Mouse (Mus musculus) telencephalon, adult 2 months (tissue): ENCODE results near the gene Abhd17c.
A peak's percentile ranks its signal among the peaks of the same experiment; 100 is the strongest.
"Not testable (repeated sequence)": the region's sequence is repeated elsewhere in the genome, so short reads cannot be mapped to it uniquely, and the experiment has no call there.

Source experiments
- DNase-seq: peaks from one replicate; pipeline ENCODE4 v3.0.0-alpha.2; 2011; ENCODE audit warnings: low read depth, low spot score

The Abhd17c gene

GRCm38 (mm10) chr7:84151001-84151959, at the start of gene Abhd17c:
Gene Abhd17c (minus strand): TSS chr7:84151893.
- DNase-seq = no peak

- no peak for DNase-seq
Measured at GRCm38 (mm10) chr7:84197208-84197860, 45.6 kb upstream of the Abhd17c start.

GRCm38 (mm10) chr7:84196221-84196620, 44.5 kb upstream of the Abhd17c start:
- DNase-seq = no peak

- DNase-seq = no peak
Measured at GRCm38 (mm10) chr7:84192256-84192655, 40.6 kb upstream of the Abhd17c start.

GRCm38 (mm10) chr7:84191476-84191875, 39.8 kb upstream of the Abhd17c start:
- DNase-seq = no peak

- no peak for DNase-seq
Measured at GRCm38 (mm10) chr7:84188196-84188595, 36.5 kb upstream of the Abhd17c start.

- DNase-seq = no peak
Measured at GRCm38 (mm10) chr7:84185196-84185595, 33.5 kb upstream of the Abhd17c start.

GRCm38 (mm10) chr7:84184703-84185102, 33.0 kb upstream of the Abhd17c start:
- no peak for DNase-seq

- not testable (repeated sequence) for DNase-seq
Measured at GRCm38 (mm10) chr7:84178809-84179208, 27.1 kb upstream of the Abhd17c start.

- peak; percentile 93 for DNase-seq
Measured at GRCm38 (mm10) chr7:84174655-84175448, 23.2 kb upstream of the Abhd17c start.

- no peak for DNase-seq
Measured at GRCm38 (mm10) chr7:84173394-84173793, 21.7 kb upstream of the Abhd17c start.

GRCm38 (mm10) chr7:84171177-84171787, 19.6 kb upstream of the Abhd17c start:
- no peak for DNase-seq

GRCm38 (mm10) chr7:84168355-84168754, 16.7 kb upstream of the Abhd17c start:
- no peak for DNase-seq

GRCm38 (mm10) chr7:84166721-84167419, 15.2 kb upstream of the Abhd17c start:
- no peak for DNase-seq

GRCm38 (mm10) chr7:84166007-84166406, 14.3 kb upstream of the Abhd17c start:
- no peak for DNase-seq

GRCm38 (mm10) chr7:84165288-84165687, 13.6 kb upstream of the Abhd17c start:
- DNase-seq = no peak

GRCm38 (mm10) chr7:84164880-84165279, 13.2 kb upstream of the Abhd17c start:
- DNase-seq = no peak

- no peak for DNase-seq
Measured at GRCm38 (mm10) chr7:84164419-84164818, 12.7 kb upstream of the Abhd17c start.

GRCm38 (mm10) chr7:84163585-84163984, 11.9 kb upstream of the Abhd17c start:
- no peak for DNase-seq

- DNase-seq = no peak
Measured at GRCm38 (mm10) chr7:84159414-84159813, 7.7 kb upstream of the Abhd17c start.

- DNase-seq = no peak
Measured at GRCm38 (mm10) chr7:84153821-84154220, 2.1 kb upstream of the Abhd17c start.
